Mouse (Mus musculus) lung, postnatal 0 days (tissue): ENCODE results near the gene Plaur. TPM values are rescaled to one million over a fixed set of nuclear protein-coding genes. Genes with fewer than 3 reads are reported as not detected.
"Not testable (repeated sequence)": the region's sequence is repeated elsewhere in the genome, so short reads cannot be mapped to it uniquely, and the experiment has no call there.

Source experiments
- ATAC-seq: fragments of 200-750 bp; cut with Nextera tagmentation; 2 replicates; pipeline ENCODE4 v1.8.0; 2017; ENCODE audit warnings: moderate library complexity
- DNase-seq: peaks from one replicate; pipeline ENCODE4 v3.0.0-alpha.2; 2016; ENCODE audit warnings: low spot score
- H3K27ac ChIP-seq: fragments of 300-500 bp; sonication (generic); 2 replicates; pipeline ENCODE4 v1.5.1; 2014; ENCODE audit warnings: antibody characterized with exemption, mild to moderate bottlenecking, low read length, mixed read lengths
- H3K27me3 ChIP-seq: fragments of 300-500 bp; sonication (generic); replicated peaks from 2 replicates; pipeline ENCODE4 v1.6.1; 2014; ENCODE audit warnings: low read length, mixed read lengths; ENCODE audit not compliant: insufficient read depth
- H3K36me3 ChIP-seq: fragments of 300-500 bp; sonication (generic); 2 replicates; pipeline ENCODE4 v1.6.1; 2014; ENCODE audit warnings: low read length, mixed read lengths; ENCODE audit not compliant: insufficient read depth
- H3K4me1 ChIP-seq: fragments of 300-500 bp; sonication (generic); 2 replicates; pipeline ENCODE4 v1.6.1; 2014; ENCODE audit warnings: antibody characterized with exemption, low read depth, low read length, mixed read lengths; ENCODE audit not compliant: insufficient read depth
- H3K4me2 ChIP-seq: fragments of 300-500 bp; sonication (generic); replicated peaks from 2 replicates; pipeline ENCODE4 v1.6.1; 2014; ENCODE audit warnings: low read depth, mild to moderate bottlenecking, low read length, moderate library complexity, mixed read lengths
- H3K4me3 ChIP-seq: fragments of 300-500 bp; sonication (generic); 2 replicates; pipeline ENCODE4 v1.5.1; 2014; ENCODE audit warnings: low read depth, low read length
- H3K9ac ChIP-seq: fragments of 300-500 bp; sonication (generic); replicated peaks from 2 replicates; pipeline ENCODE4 v1.6.1; 2014; ENCODE audit warnings: low read depth, mild to moderate bottlenecking
- H3K9me3 ChIP-seq: fragments of 300-500 bp; sonication (generic); 2 replicates; pipeline ENCODE4 v1.6.1; 2016; ENCODE audit warnings: low read length, mixed read lengths
- CTCF ChIP-seq: IDR thresholded peaks from 2 replicates; pipeline ENCODE4 v1.5.1; 2016; ENCODE audit warnings: antibody characterized with exemption, mild to moderate bottlenecking
- EP300 ChIP-seq: IDR thresholded peaks from 2 replicates; pipeline ENCODE4 v1.6.1; 2016; ENCODE audit warnings: antibody characterized with exemption, mild to moderate bottlenecking, control low read depth
- WGBS: fragments of 180-500 bp; shearing (Covaris S2); extraction: QIAGEN DNeasy Blood & Tissue Kit; methylation state at CpG from one replicate; pipeline ENCODE4 v1.1.7; 2014; 5-methylcytosine and 5-hydroxymethylcytosine counted together
- polyA plus RNA-seq: library from polyadenylated mRNA; unstranded; fragments of >200 nt; fragmentation: Nextera tagmentation; extraction: Ambion mirVana; gene quantifications from 2 replicates; pipeline ENCODE4 v1.2.1, GENCODE M21; 2015

The Plaur gene
- polyA plus RNA-seq, 1 experiment from 2014 or later: 72.0 TPM

DNA sequence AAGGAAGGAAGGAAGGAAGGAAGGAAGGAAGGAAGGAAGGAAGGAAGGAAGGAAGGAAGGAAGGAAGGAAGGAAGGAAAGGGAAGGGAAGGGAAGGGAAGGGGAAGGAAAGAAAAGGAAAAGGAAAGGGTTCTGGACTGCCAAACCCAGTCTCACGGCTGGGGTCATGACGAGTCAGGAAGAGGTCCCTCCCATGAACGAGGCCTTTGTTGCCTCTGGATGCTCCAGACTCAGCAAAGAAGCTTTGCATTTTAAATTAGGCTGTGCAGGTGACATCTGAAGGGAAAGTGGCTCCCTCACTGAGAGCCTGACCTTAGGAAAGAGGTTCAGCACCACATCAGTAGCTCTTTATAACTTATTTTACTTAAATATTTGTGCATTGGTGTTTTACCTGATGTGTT lies 56.8 kb downstream of the Plaur start:
- no peak overlapping the region for H3K4me2 ChIP-seq
- H3K36me3 ChIP-seq: no peaks in the 10 kb centered on the region
- H3K9ac ChIP-seq: no peak overlapping the region
- TF ChIP-seq CTCF: no peak
- TF ChIP-seq EP300: no peak
- 37% methylated on average over 3 of the region's 3 CpGs for WGBS
- H3K4me1 ChIP-seq: no peaks in the 10 kb centered on the region
- H3K27me3 ChIP-seq: no peaks in the 10 kb centered on the region
- DNase-seq: no peak
- no peak overlapping the region for H3K4me3 ChIP-seq
- ATAC-seq: no peak
- no peaks in the 10 kb centered on the region for H3K9me3 ChIP-seq
- H3K27ac ChIP-seq: no peak overlapping the region

DNA sequence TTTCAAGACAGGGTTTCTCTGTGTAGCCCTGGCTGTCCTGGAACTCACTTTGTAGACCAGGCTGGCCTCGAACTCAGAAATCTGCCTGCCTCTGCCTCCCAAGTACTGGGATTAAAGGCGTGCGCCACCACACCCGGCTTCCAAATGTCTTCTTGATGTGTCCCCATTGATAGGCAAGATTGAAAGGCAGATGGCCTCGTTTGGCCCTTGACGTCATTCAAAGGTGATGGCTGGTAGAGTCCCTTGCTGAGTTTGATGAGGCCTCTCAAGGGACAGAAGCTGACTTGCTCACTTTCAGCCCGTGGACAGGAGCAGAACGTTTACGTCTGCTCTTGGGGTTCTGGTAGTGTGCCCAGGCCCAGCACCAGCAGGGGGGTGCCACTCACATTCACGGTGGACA lies 57.8 kb downstream of the Plaur start:
- DNase-seq, H3K9ac ChIP-seq, ATAC-seq, H3K27me3 ChIP-seq, H3K36me3 ChIP-seq, H3K4me3 ChIP-seq, H3K4me1 ChIP-seq, H3K4me2 ChIP-seq, H3K27ac ChIP-seq, H3K9me3 ChIP-seq: not testable (repeated sequence)
- 87% methylated on average over 9 of the region's 10 CpGs for WGBS

DNA sequence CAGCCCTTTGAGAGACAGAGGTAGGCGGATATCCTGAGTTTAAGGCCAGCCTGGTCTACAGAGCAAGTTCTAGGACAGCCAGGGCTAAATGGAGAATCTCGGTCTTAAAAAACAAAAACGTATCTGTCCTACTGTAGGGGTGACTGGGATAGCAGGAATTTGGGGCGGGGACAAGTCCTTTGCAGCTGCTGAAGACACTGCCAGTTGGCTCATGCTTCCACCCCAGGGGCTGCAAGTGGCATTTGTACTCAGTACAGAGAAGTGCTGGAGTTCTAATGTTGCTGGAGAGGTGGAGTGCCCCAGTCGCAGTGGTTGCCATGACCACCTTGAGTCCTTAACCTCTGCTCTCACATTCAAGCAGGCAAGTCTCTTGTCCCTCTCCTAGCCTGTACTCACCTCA lies 60.5 kb downstream of the Plaur start:
- peak; percentile 87 for ATAC-seq
- peak; percentile 72 for DNase-seq
- WGBS: 34% methylated on average over 5 of the region's 5 CpGs

DNA sequence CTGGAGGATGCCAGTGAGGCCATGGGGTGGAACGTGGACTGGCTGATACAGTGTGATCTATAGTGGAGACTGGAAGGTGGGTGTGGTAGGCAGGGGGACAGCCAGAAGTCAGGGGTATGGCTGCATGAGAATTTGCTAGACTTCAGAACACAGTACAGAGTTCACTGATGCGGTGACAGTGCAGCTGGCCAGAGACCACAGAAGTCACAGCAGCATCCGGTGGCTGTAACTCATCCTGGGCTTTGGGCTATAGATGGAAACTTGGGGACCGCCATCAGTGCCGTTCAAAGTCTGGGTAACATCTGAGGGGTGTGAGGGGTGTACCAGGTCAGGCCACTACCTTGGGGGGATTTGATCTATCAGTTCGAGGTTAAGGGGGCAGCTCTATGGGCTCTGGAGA lies 61.4 kb downstream of the Plaur start:
- no peaks in the 10 kb centered on the region for H3K9me3 ChIP-seq
- no peak overlapping the region for H3K4me3 ChIP-seq
- TF ChIP-seq EP300 (no peak), CTCF (no peak)
- 82% methylated on average over 6 of the region's 6 CpGs for WGBS
- no peak for ATAC-seq
- H3K27me3 ChIP-seq: no peaks in the 10 kb centered on the region
- H3K4me2 ChIP-seq: no peak overlapping the region
- DNase-seq: no peak
- no peaks in the 10 kb centered on the region for H3K4me1 ChIP-seq
- no peak overlapping the region for H3K27ac ChIP-seq
- no peaks in the 10 kb centered on the region for H3K36me3 ChIP-seq
- H3K9ac ChIP-seq: no peak overlapping the region

More for the DNA sequence above, 60.5 kb downstream of the Plaur start:
- H3K27ac ChIP-seq: no peak overlapping the region
- no peaks in the 10 kb centered on the region for H3K36me3 ChIP-seq
- H3K9ac ChIP-seq: no peak overlapping the region
- no peaks in the 10 kb centered on the region for H3K27me3 ChIP-seq
- no peak for TF ChIP-seq EP300
- TF ChIP-seq CTCF: no peak
- no peaks in the 10 kb centered on the region for H3K9me3 ChIP-seq
- no peaks in the 10 kb centered on the region for H3K4me1 ChIP-seq
- no peak overlapping the region for H3K4me3 ChIP-seq
- H3K4me2 ChIP-seq: no peak overlapping the region

- no peak overlapping the region for H3K4me2 ChIP-seq
- H3K4me1 ChIP-seq: peaks cover 4% of the 10 kb centered on the region; the same call in 1 of the 2 replicates
- TF ChIP-seq CTCF (peak; percentile 28), EP300 (no peak)
- H3K36me3 ChIP-seq: no peaks in the 10 kb centered on the region
- H3K9ac ChIP-seq: no peak overlapping the region
- no peak for ATAC-seq
- H3K27me3 ChIP-seq: no peaks in the 10 kb centered on the region
- WGBS: 74% methylated on average over 6 of the region's 6 CpGs
- DNase-seq: no peak
- H3K9me3 ChIP-seq: no peaks in the 10 kb centered on the region
- H3K4me3 ChIP-seq: no peak overlapping the region
- no peak overlapping the region for H3K27ac ChIP-seq
These were observed 62.7 kb downstream of the Plaur start for GRCm38 (mm10) chr7:24524978-24525377.

Other genes with a start within 250 kb of the Plaur start
- 1.2 and 1.7 TPM in 2 replicates for gene Zfp109, start 224.9 kb upstream of the Plaur start, polyA plus RNA-seq
- 2.2 and 2.4 TPM in 2 replicates for gene Zfp108, start 207.7 kb upstream of the Plaur start, polyA plus RNA-seq
- gene Zfp93, start 192.1 kb upstream of the Plaur start, polyA plus RNA-seq: 4.4 and 5.3 TPM in 2 replicates
- gene Zfp61, start 161.3 kb upstream of the Plaur start, polyA plus RNA-seq: 15.7 and 16.7 TPM in 2 replicates
- 5.2 and 5.7 TPM in 2 replicates for gene Zfp94, start 145.8 kb upstream of the Plaur start, polyA plus RNA-seq
- 0.27 TPM in 2 replicates for gene Tescl, start 128.5 kb upstream of the Plaur start, polyA plus RNA-seq
- gene Lypd5, start 113.3 kb upstream of the Plaur start, polyA plus RNA-seq: not detected in 2 replicates
- 2.0 and 2.6 TPM in 2 replicates for gene Kcnn4, start 92.2 kb upstream of the Plaur start, polyA plus RNA-seq
- 15.2 and 16.4 TPM in 2 replicates for gene Smg9, start 62.9 kb upstream of the Plaur start, polyA plus RNA-seq
- 0.24 and 0.29 TPM in 2 replicates for gene Irgc1, start 10.2 kb upstream of the Plaur start, polyA plus RNA-seq
- 1.7 and 1.9 TPM in 2 replicates for gene Cadm4, start 19.5 kb downstream of the Plaur start, polyA plus RNA-seq
- gene Zfp428, start 44.5 kb downstream of the Plaur start, polyA plus RNA-seq: 13.1 and 17.0 TPM in 2 replicates
- 0.06 and 0.10 TPM in 2 replicates for gene AC161166.1, start 50.0 kb downstream of the Plaur start, polyA plus RNA-seq
- gene Irgq, start 68.2 kb downstream of the Plaur start, polyA plus RNA-seq: 3.5 and 4.0 TPM in 2 replicates
- 0.19 and 0.39 TPM in 2 replicates for gene Pinlyp, start 83.6 kb downstream of the Plaur start, polyA plus RNA-seq
- gene Xrcc1, start 83.8 kb downstream of the Plaur start, polyA plus RNA-seq: 35.4 and 37.0 TPM in 2 replicates
- gene Ethe1, start 125.1 kb downstream of the Plaur start, polyA plus RNA-seq: 13.4 and 14.5 TPM in 2 replicates
- gene Zfp575, start 125.2 kb downstream of the Plaur start, polyA plus RNA-seq: 1.5 TPM in 2 replicates
- gene Phldb3, start 148.3 kb downstream of the Plaur start, polyA plus RNA-seq: 0.33 and 0.42 TPM in 2 replicates
- not detected in 2 replicates for gene Lypd3, start 174.1 kb downstream of the Plaur start, polyA plus RNA-seq
- gene Tex101, start 214.2 kb downstream of the Plaur start, polyA plus RNA-seq: not detected in 2 replicates
- gene BC049730, start 246.8 kb downstream of the Plaur start, polyA plus RNA-seq: not detected in 2 replicates